20 mouse cellular contexts compared by ENCODE assay signal in the genomic region with DNA sequence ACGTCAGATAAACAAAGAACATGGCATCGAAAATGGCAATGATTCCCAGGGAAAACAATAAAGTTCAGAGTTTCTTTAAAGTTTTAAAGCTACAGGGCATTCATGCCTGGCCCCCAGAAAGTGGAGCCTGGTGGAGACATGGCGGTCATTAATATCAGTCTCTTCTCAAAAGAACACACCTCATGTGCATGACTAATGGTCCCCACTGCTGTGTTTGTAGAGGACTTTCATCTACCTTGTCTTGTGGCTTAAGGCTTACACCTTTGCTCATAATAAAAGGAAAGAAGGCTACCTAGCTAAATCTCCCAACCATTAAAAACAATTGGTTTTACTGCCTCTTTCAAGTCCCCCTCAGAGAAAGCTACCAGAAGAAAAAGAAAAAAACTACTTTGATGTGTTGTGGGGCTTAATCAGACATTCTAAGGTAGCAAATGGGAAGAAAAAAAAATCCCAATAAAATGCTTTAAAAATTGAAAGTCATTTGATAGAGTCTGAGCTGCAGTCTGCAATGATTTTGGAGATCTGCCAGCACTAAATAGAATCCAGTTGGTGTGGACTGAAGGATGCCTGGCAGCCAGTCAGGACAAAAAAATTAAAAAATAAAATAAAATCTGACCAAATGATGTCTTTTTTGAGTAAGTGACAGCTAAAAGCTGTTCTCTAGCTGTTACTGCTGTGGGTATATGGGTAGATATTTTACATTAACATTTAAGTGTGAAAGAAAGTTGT. TPM values are rescaled to one million over a fixed set of nuclear protein-coding genes. Genes with fewer than 3 reads are reported as not detected.
DNase-seq lines count a peak whose midpoint lies in the region; ATAC-seq and TF ChIP-seq lines count a peak whose summit lies in the region.
"Had no signal": no experiment of that assay in that cellular context is flagged by ENCODE, and none has a peak within 500 bp of the region (broad histone marks: within the 10 kb centered on the region; RNA-seq: fewer than 3 reads in every experiment).

No protein-coding gene starts in this region.

- no peaks in the 10 kb centered on the region for H3K4me1 ChIP-seq in hindbrain, embryonic 14.5 days (replicated peaks; ENCODE audit: control insufficient read depth, insufficient read depth, low read length)
- no peaks in the 10 kb centered on the region for H3K4me1 ChIP-seq in hindbrain, embryonic 10.5 days (replicated peaks)
- H3K4me1 ChIP-seq in lung, postnatal 0 days (ENCODE audit: insufficient read depth, low read depth, low read length), result no peaks in the 10 kb centered on the region
- 0 out of 2 replicates have a peak, but pooled peaks cover 6% of the 10 kb centered on the region for H3K4me1 ChIP-seq in embryonic facial prominence, embryonic 14.5 days (ENCODE audit: control insufficient read depth, insufficient read depth, low read length)
- peaks cover 23% of the 10 kb centered on the region for H3K4me1 ChIP-seq in limb, embryonic 12.5 days (replicated peaks)

- H3K27me3 ChIP-seq in hindbrain, embryonic 14.5 days (ENCODE audit: control insufficient read depth, insufficient read depth, low read length), result no peaks in the 10 kb centered on the region
- H3K27me3 ChIP-seq in hindbrain, embryonic 10.5 days (ENCODE audit: insufficient read depth, poor library complexity, severe bottlenecking), result no peaks in the 10 kb centered on the region
- H3K27me3 ChIP-seq in lung, postnatal 0 days (replicated peaks; ENCODE audit: insufficient read depth, low read length), result no peaks in the 10 kb centered on the region
- no peaks in the 10 kb centered on the region for H3K27me3 ChIP-seq in embryonic facial prominence, embryonic 14.5 days (replicated peaks; ENCODE audit: control insufficient read depth, insufficient read depth, low read length)
- 0 out of 2 replicates have a peak, but pooled peaks cover 2% of the 10 kb centered on the region for H3K27me3 ChIP-seq in limb, embryonic 12.5 days

- H3K36me3 ChIP-seq in hindbrain, embryonic 14.5 days (replicated peaks; ENCODE audit: control insufficient read depth, insufficient read depth), result no peaks in the 10 kb centered on the region
- no peaks in the 10 kb centered on the region for H3K36me3 ChIP-seq in hindbrain, embryonic 10.5 days
- H3K36me3 ChIP-seq in lung, postnatal 0 days (ENCODE audit: insufficient read depth, low read length), result no peaks in the 10 kb centered on the region
- H3K36me3 ChIP-seq in embryonic facial prominence, embryonic 14.5 days (ENCODE audit: control insufficient read depth, insufficient read depth, low read length), result no peaks in the 10 kb centered on the region
- H3K36me3 ChIP-seq in limb, embryonic 12.5 days, result no peaks in the 10 kb centered on the region

- TF ChIP-seq EP300 in lung, postnatal 0 days (IDR thresholded peaks at IDR 0.05), result no peak

- H3K9ac ChIP-seq in hindbrain, embryonic 14.5 days, result no peak overlapping the region
- no peak overlapping the region for H3K9ac ChIP-seq in lung, postnatal 0 days (replicated peaks; ENCODE audit: low read depth)
- no peak overlapping the region for H3K9ac ChIP-seq in embryonic facial prominence, embryonic 14.5 days (ENCODE audit: low read depth, low read length)
- H3K9ac ChIP-seq in limb, embryonic 12.5 days (replicated peaks), result no peak overlapping the region

- no peak overlapping the region for H3K4me3 ChIP-seq in hindbrain, embryonic 14.5 days (replicated peaks; ENCODE audit: low read length)
- H3K4me3 ChIP-seq in hindbrain, embryonic 10.5 days, result no peak overlapping the region
- no peak overlapping the region for H3K4me3 ChIP-seq in lung, postnatal 0 days (ENCODE audit: low read depth, low read length)
- no peak overlapping the region for H3K4me3 ChIP-seq in embryonic facial prominence, embryonic 14.5 days (ENCODE audit: low read depth, low read length)
- no peak overlapping the region for H3K4me3 ChIP-seq in limb, embryonic 12.5 days (replicated peaks)

- H3K4me2 ChIP-seq in hindbrain, embryonic 14.5 days (replicated peaks), result no peak overlapping the region
- no peak overlapping the region for H3K4me2 ChIP-seq in lung, postnatal 0 days (replicated peaks; ENCODE audit: low read depth, low read length)
- H3K4me2 ChIP-seq in embryonic facial prominence, embryonic 14.5 days (ENCODE audit: low read depth, low read length), result no peak overlapping the region
- H3K4me2 ChIP-seq in limb, embryonic 12.5 days, result no peak overlapping the region
- H3K4me2 ChIP-seq: midbrain, embryonic 11.5 days had no signal

- no peak for ATAC-seq in hindbrain, embryonic 14.5 days (ENCODE audit: low FRiP score)
- no peak for ATAC-seq in lung, postnatal 0 days
- ATAC-seq in embryonic facial prominence, embryonic 14.5 days (ENCODE audit: low read depth), result no peak
- peak; percentile 79; the same call in 1 of the 2 replicates for ATAC-seq in limb, embryonic 12.5 days (ENCODE audit: insufficient number of reproducible peaks, insufficient read depth, low FRiP score, low TSS enrichment, low read depth)
- no peak for ATAC-seq in megakaryocyte-erythroid progenitor cell, adult 5-6 weeks (replicated peaks; ENCODE audit: low FRiP score, low TSS enrichment, poor library complexity, severe bottlenecking)
- ATAC-seq: CD4-positive, CD25-positive, alpha-beta regulatory T cell, adult 4 months; inflammation-experienced regulatory T-cells, adult 6 months had no signal

- TF ChIP-seq CTCF in lung, postnatal 0 days (IDR thresholded peaks at IDR 0.05), result no peak

- WGBS in hindbrain, embryonic 14.5 days, result 83% methylated on average over 3 of the region's 3 CpGs
- 88% methylated on average over 3 of the region's 3 CpGs for WGBS in hindbrain, embryonic 10.5 days
- WGBS in lung, postnatal 0 days, result 78% methylated on average over 3 of the region's 3 CpGs
- 59% methylated on average over 3 of the region's 3 CpGs for WGBS in embryonic facial prominence, embryonic 14.5 days
- 21% methylated on average over 3 of the region's 3 CpGs for WGBS in limb, embryonic 12.5 days

- H3K27ac ChIP-seq in hindbrain, embryonic 14.5 days, result no peak overlapping the region
- no peak overlapping the region for H3K27ac ChIP-seq in hindbrain, embryonic 10.5 days
- no peak overlapping the region for H3K27ac ChIP-seq in lung, postnatal 0 days (ENCODE audit: low read length)
- H3K27ac ChIP-seq in embryonic facial prominence, embryonic 14.5 days (replicated peaks; ENCODE audit: low read depth, low read length), result no peak overlapping the region
- H3K27ac ChIP-seq in limb, embryonic 12.5 days, result 0 out of 2 replicates have a peak overlapping the region, but pooled peaks have one; percentile 12

- no peaks in the 10 kb centered on the region for H3K9me3 ChIP-seq in hindbrain, embryonic 14.5 days (ENCODE audit: control insufficient read depth, low read length)
- H3K9me3 ChIP-seq in hindbrain, embryonic 10.5 days, result no peaks in the 10 kb centered on the region
- H3K9me3 ChIP-seq in lung, postnatal 0 days (ENCODE audit: low read length), result no peaks in the 10 kb centered on the region
- H3K9me3 ChIP-seq in embryonic facial prominence, embryonic 14.5 days (ENCODE audit: control insufficient read depth, low read length), result no peaks in the 10 kb centered on the region
- no peaks in the 10 kb centered on the region for H3K9me3 ChIP-seq in limb, embryonic 12.5 days

- peak; percentile 41 for DNase-seq in hindbrain, embryonic 14.5 days (ENCODE audit: low spot score)
- DNase-seq in hindbrain, embryonic 10.5 days (ENCODE audit: low spot score), result no peak
- DNase-seq in lung, postnatal 0 days (ENCODE audit: low spot score), result peak; percentile 54
- DNase-seq in lung, adult 18-20 months, result no peak
- peak; percentile 75 for DNase-seq in embryonic facial prominence, embryonic 14.5 days (ENCODE audit: low spot score)
- DNase-seq: adrenal gland, postnatal 14 days; gastrocnemius, postnatal 10 days; heart, postnatal 36 days; left cerebral cortex, postnatal 4 days; right cerebral cortex, adult 18-20 months; thymus, postnatal 25 days had no signal

RNA-seq across cellular contexts. Expression of gene Atp6v1g3, which starts 9.0 kb away (rescaled TPM):
- not detected in 2 replicates for polyA plus RNA-seq in hindbrain, embryonic 14.5 days (2014; fragmentation: Nextera tagmentation; extraction: Ambion mirVana)
- not detected in 2 replicates for polyA plus RNA-seq in hindbrain, embryonic 10.5 days (2016; fragmentation: Nextera tagmentation; extraction: Ambion mirVana)
- polyA plus RNA-seq in lung, postnatal 0 days (2015; fragmentation: Nextera tagmentation; extraction: Ambion mirVana), result 0.33 and 0.39 TPM in 2 replicates
- 0.17 and 0.35 TPM in 2 replicates for polyA plus RNA-seq in embryonic facial prominence, embryonic 14.5 days (2014; fragmentation: Nextera tagmentation; extraction: Ambion mirVana)
- 8.7 and 9.7 TPM in 2 replicates for polyA plus RNA-seq in limb, embryonic 12.5 days (2016; fragmentation: Nextera tagmentation; extraction: Ambion mirVana)
- total RNA-seq in megakaryocyte-erythroid progenitor cell, adult 5-6 weeks (2014; fragmentation: Nextera tagmentation), result not detected in 2 replicates
- total RNA-seq in megakaryocyte-erythroid progenitor cell, adult 5-6 weeks (2017), result not detected in 2 replicates
- total RNA-seq: adrenal gland, postnatal 14 days; gastrocnemius, postnatal 10 days; heart, postnatal 36 days; left cerebral cortex, postnatal 4 days; MEL had no signal
- polyA plus RNA-seq: liver, embryonic 16.5 days; midbrain, embryonic 11.5 days; spleen, adult 2 months; stomach, embryonic 16.5 days had no signal

Comparison
In these comparisons a context has a peak if more than half of its experiments do, and no peak if none do; other contexts are left out.
1. DNase-seq: peak in hindbrain, embryonic 14.5 days (single experiment), lung, postnatal 0 days (single experiment) and embryonic facial prominence, embryonic 14.5 days (single experiment); none in hindbrain, embryonic 10.5 days (single experiment) and lung, adult 18-20 months (0 of 2).